Mouse (Mus musculus): Measurements from ENCODE around the gene Tnni3.

- TF ChIP-seq CTCF (IDR thresholded peaks at IDR 0.05 in 2 of 3, conservative IDR thresholded peaks at IDR 0.05 in 1 of 3; ENCODE audit: control insufficient read depth in 1 of 3, insufficient read depth in 1 of 3, low read depth in 2 of 3, low read length in 3 of 3, poor library complexity in 1 of 3, severe bottlenecking in 1 of 3) (no peak), TBP (IDR thresholded peaks at IDR 0.05; ENCODE audit: low read depth, low read length) (no peak), POLR2A (IDR thresholded peaks at IDR 0.05; ENCODE audit: control insufficient read depth in 1 of 2, insufficient read depth in 1 of 2, low read depth in 1 of 2, low read length in 2 of 2, poor library complexity in 1 of 2) (no peak), UBTF (IDR thresholded peaks at IDR 0.05; ENCODE audit: borderline replicate concordance, insufficient read depth, low read depth, low read length) (no peak), EP300 (IDR thresholded peaks at IDR 0.05; ENCODE audit: low read depth in 1 of 2, low read length in 2 of 2) (no peak), HCFC1 (IDR thresholded peaks at IDR 0.05; ENCODE audit: low read depth, low read length) (no peak)
Observed at GRCm38 (mm10) chr7:4482281-4482680, 41.7 kb downstream of the Tnni3 start.

Data from MEL (cell line).